Mouse (Mus musculus) splenic B cell, adult 2 months (primary cell): ENCODE measurements at regions not wholly inside any gene's neighbourhood (a gene's known extent, or its start where the extent isn't known, plus 50 kb on each side); places are given as distances from the start of the nearest gene placed in this dataset.

ENCODE experiments used
- DNase-seq: peaks from one replicate; pipeline ENCODE4 v3.0.0-alpha.2; 2011; ENCODE audit warnings: low read depth, low spot score
- H3K27me3 ChIP-seq: 2 replicates; pipeline ENCODE4 v1.6.1; 2012; ENCODE audit warnings: mild to moderate bottlenecking, low read length, moderate library complexity, mixed read lengths; ENCODE audit not compliant: control insufficient read depth, poor library complexity, insufficient read depth, severe bottlenecking
- H3K36me3 ChIP-seq: 2 replicates; pipeline ENCODE4 v1.6.1; 2012; ENCODE audit warnings: mild to moderate bottlenecking, low read length, moderate library complexity, mixed read lengths; ENCODE audit not compliant: control insufficient read depth, poor library complexity, insufficient read depth, severe bottlenecking

DNA sequence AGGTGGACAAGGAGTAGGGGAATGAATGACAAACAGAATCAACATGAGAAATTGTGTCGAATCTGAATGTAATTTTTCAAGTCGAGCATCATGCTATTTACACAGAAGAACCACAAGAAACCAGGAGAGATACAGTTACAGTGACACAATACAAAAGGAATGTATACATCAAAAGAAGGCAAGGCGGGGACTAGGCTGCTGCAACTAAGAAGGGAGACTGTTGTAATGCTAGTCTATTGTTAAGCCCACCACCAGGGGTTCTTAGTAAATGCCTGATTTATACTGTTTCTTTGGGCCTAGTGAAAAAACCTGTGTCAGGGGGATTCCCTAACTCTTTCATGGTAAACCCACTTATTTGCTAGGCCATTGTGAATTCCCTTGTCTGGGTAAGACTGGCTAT lies 63.3 kb upstream of the Vegfc start:
- Histone ChIP-seq H3K36me3 (no peaks in the 10 kb centered on the region), H3K27me3 (0 out of 2 replicates have a peak, but pooled peaks cover 1% of the 10 kb centered on the region)
- DNase-seq, result no peak

- no peaks in the 10 kb centered on the region for H3K36me3 ChIP-seq
- H3K27me3 ChIP-seq, result no peaks in the 10 kb centered on the region
- DNase-seq, result no peak
Measured at GRCm38 (mm10) chr8:54018535-54019165, 58.8 kb upstream of the Vegfc start.
